Mouse (Mus musculus) forebrain, embryonic 16.5 days (tissue): ENCODE measurements around the gene Dgkg. TPM values are rescaled to one million over a fixed set of nuclear protein-coding genes. Genes with fewer than 3 reads are reported as not detected.

Experiments
- ATAC-seq: fragments of 200-750 bp; cut with Nextera tagmentation; 2 replicates; pipeline ENCODE4 v1.8.0; 2017; ENCODE audit warnings: mild to moderate bottlenecking, moderate library complexity
- H3K27ac ChIP-seq: fragments of 300-500 bp; sonication (generic); 2 replicates; pipeline ENCODE4 v1.5.1; 2014; ENCODE audit warnings: low read length, control low read depth
- H3K27me3 ChIP-seq: fragments of 300-500 bp; sonication (generic); replicated peaks from 2 replicates; pipeline ENCODE4 v1.6.1; 2014; ENCODE audit warnings: low read length; ENCODE audit not compliant: control insufficient read depth, insufficient read depth
- H3K36me3 ChIP-seq: fragments of 300-500 bp; sonication (generic); 2 replicates; pipeline ENCODE4 v1.6.1; 2014; ENCODE audit not compliant: control insufficient read depth, insufficient read depth
- H3K4me1 ChIP-seq: fragments of 300-500 bp; sonication (generic); replicated peaks from 2 replicates; pipeline ENCODE4 v1.6.1; 2014; ENCODE audit warnings: low read length; ENCODE audit not compliant: control insufficient read depth, insufficient read depth
- H3K4me2 ChIP-seq: fragments of 300-500 bp; sonication (generic); 2 replicates; pipeline ENCODE4 v1.6.1; 2014; ENCODE audit warnings: mild to moderate bottlenecking, low read length, control low read depth
- H3K4me3 ChIP-seq: fragments of 300-500 bp; sonication (generic); replicated peaks from 2 replicates; pipeline ENCODE4 v1.5.1; 2014; ENCODE audit warnings: mild to moderate bottlenecking, low read length, control low read depth
- H3K9ac ChIP-seq: fragments of 300-500 bp; sonication (generic); replicated peaks from 2 replicates; pipeline ENCODE4 v1.6.1; 2014; ENCODE audit warnings: low read depth, low read length, control low read depth
- H3K9me3 ChIP-seq: fragments of 300-500 bp; sonication (generic); 2 replicates; pipeline ENCODE4 v1.6.1; 2016; ENCODE audit warnings: low read length; ENCODE audit not compliant: control insufficient read depth
- WGBS: fragments of 180-500 bp; shearing (Covaris S2); extraction: QIAGEN DNeasy Blood & Tissue Kit; methylation state at CpG from one replicate; pipeline ENCODE4 v1.1.7; 2014; 5-methylcytosine and 5-hydroxymethylcytosine counted together
- polyA plus RNA-seq: library from polyadenylated mRNA; unstranded; fragments of >200 nt; fragmentation: Nextera tagmentation; extraction: Ambion mirVana; gene quantifications from 2 replicates; pipeline ENCODE4 v1.2.1, GENCODE M21; 2015

Dgkg gene
- polyA plus RNA-seq, 1 experiment from 2014 or later, result 6.6 TPM

DNA sequence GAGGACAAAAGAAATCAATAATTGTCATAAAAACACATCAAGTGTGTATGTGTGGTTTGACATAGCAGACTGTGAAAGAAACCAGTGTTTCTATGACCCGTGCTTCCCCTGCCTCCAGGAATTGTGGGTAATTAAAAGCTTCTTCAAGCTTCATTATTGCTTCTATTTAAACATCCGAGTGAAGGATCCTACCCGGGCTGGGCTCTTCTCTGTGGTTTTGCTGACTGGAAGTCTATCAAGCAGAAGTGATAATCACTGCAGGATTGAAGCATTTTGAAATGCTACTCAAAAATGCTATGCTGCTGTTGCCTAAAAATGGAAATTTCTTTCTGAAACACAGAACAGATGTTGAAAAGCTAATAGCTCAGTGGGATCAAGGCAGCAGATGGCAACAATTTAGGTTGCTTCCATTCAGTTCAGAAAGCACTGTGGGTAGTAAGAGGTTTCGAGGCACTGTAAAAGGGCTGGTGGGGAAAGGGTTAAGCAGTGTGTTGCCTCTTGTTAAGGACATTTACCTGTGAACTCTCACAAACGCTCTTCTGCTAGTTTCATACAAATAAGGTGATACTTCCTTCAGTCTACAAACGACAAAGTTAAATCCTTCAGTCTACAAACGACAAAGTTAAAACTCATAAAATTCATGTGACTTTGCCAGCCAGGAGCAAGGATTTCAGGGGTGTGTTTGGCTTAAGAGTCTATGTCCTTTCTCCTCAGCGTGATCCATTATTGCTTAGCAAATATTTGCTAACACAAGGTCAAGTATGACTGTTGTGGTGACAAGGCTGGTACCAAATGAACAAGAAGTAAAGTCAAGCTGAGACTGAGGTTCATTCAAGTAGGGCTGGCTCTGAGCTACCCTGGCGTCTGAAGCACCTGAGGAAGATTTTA lies 43.6 kb downstream of the Dgkg start:
- no peaks in the 10 kb centered on the region for H3K27me3 ChIP-seq
- ATAC-seq, result peak; percentile 58; the same call in 1 of the 2 replicates
- H3K4me2 ChIP-seq, result no peak overlapping the region
- no peaks in the 10 kb centered on the region for H3K9me3 ChIP-seq
- peak overlapping the region; percentile 26; the same call in 1 of the 2 replicates for H3K27ac ChIP-seq
- no peaks in the 10 kb centered on the region for H3K36me3 ChIP-seq
- H3K4me1 ChIP-seq, result no peaks in the 10 kb centered on the region
- no peak overlapping the region for H3K4me3 ChIP-seq
- H3K9ac ChIP-seq, result no peak overlapping the region
- WGBS, result 69% methylated on average over 9 of the region's 9 CpGs

DNA sequence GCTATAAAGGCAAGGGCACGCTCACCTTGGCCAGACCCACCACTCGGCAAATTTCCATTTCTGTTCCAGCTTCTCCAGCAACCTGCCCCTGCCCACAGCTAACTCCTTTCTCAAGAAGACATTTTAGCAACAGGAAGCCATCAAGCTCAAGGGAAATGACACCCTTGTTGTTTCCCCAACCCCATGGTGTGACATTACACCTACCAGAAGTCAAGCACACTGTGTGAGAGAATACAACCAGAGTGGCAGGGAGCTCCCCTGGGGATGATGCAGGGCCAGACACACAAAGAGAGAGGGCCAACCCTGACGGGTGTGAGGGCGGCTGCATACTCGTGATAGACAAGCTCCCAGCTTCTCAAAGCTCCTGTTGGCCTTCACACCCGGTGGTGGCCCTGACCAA lies 49.0 kb downstream of the Dgkg start:
- no peak overlapping the region for H3K27ac ChIP-seq
- H3K9ac ChIP-seq, result no peak overlapping the region
- no peaks in the 10 kb centered on the region for H3K9me3 ChIP-seq
- no peak overlapping the region for H3K4me3 ChIP-seq
- no peak overlapping the region for H3K4me2 ChIP-seq
- no peaks in the 10 kb centered on the region for H3K4me1 ChIP-seq
- H3K27me3 ChIP-seq, result no peaks in the 10 kb centered on the region
- no peaks in the 10 kb centered on the region for H3K36me3 ChIP-seq
- WGBS, result 48% methylated on average over 6 of the region's 6 CpGs
- ATAC-seq, result no peak

GRCm38 (mm10) chr16:22606989-22607388 lies 50.0 kb downstream of the Dgkg start:
- 94% methylated on average over 4 of the region's 4 CpGs for WGBS
- H3K27me3 ChIP-seq, result no peaks in the 10 kb centered on the region
- no peak for ATAC-seq

GRCm38 (mm10) chr16:22602399-22602798 lies 54.6 kb downstream of the Dgkg start:
- Histone ChIP-seq H3K27me3 (no peaks in the 10 kb centered on the region), H3K36me3 (no peaks in the 10 kb centered on the region), H3K4me1 (no peaks in the 10 kb centered on the region), H3K27ac (no peak overlapping the region), H3K9ac (no peak overlapping the region), H3K4me2 (no peak overlapping the region), H3K4me3 (no peak overlapping the region), H3K9me3 (no peaks in the 10 kb centered on the region)
- WGBS, result 91% methylated on average over 9 of the region's 9 CpGs
- ATAC-seq, result no peak

More at GRCm38 (mm10) chr16:22606989-22607388, 50.0 kb downstream of the Dgkg start:
- Histone ChIP-seq H3K4me2 (no peak overlapping the region), H3K9ac (no peak overlapping the region), H3K4me1 (no peaks in the 10 kb centered on the region), H3K27ac (no peak overlapping the region), H3K9me3 (no peaks in the 10 kb centered on the region), H3K36me3 (no peaks in the 10 kb centered on the region), H3K4me3 (no peak overlapping the region)

DNA sequence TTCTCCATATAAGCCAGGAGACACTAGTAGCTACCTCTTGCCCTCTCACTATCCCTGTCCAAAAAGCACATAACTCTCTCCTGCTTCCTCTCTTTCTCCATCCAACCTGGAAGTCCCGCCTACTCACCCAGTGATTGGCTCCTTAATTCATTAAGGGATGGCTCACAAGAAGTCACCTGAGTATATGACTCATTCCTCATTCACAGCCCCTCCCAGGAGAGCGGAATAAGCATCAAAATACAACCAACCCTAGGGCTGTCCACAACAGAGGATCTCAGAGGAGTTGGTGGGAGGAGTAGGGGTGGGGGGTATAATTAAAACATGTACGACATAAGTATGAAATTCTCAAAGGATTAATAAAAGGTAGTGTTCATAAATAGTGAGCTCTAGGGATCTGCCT lies 55.3 kb downstream of the Dgkg start:
- Histone ChIP-seq H3K4me2 (no peak overlapping the region), H3K27me3 (no peaks in the 10 kb centered on the region), H3K4me1 (no peaks in the 10 kb centered on the region), H3K27ac (no peak overlapping the region), H3K9me3 (no peaks in the 10 kb centered on the region), H3K36me3 (no peaks in the 10 kb centered on the region), H3K9ac (no peak overlapping the region), H3K4me3 (no peak overlapping the region)
- 82% methylated on average over 3 of the region's 3 CpGs for WGBS
- ATAC-seq, result no peak

DNA sequence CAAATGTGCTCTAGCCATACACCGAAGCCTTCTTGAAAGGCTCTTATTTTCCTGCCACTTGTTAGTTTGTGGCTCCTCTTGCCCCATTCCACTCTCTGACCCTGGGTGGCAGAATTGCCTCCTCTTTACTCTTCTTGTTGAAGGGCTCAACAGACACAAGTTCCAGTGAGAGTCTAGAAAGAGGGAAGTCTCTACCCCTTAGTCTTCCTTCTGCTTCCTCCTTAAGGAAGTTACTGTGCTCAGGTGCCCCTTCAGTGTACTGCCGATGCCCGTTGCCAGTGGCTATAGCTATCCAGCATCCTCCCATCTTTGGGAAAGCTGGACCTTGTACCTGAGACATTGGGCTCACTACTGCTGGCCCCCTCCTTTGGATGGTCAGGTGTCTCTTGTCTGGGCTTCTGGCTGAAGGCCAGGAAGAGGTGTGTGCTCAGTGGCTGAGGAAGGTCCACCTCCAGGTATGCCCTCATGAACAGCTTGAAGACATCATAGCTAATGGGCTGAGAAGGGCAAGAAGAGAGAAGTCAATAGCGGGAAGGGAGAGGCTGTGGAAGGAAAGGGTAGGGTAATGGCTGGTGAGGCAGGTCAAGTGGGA lies 56.8 kb downstream of the Dgkg start:
- no peak for ATAC-seq
- 80% methylated on average over 4 of the region's 4 CpGs for WGBS
- Histone ChIP-seq H3K4me2 (no peak overlapping the region), H3K36me3 (no peaks in the 10 kb centered on the region), H3K4me3 (no peak overlapping the region), H3K27me3 (no peaks in the 10 kb centered on the region), H3K9ac (no peak overlapping the region), H3K4me1 (no peaks in the 10 kb centered on the region), H3K9me3 (no peaks in the 10 kb centered on the region), H3K27ac (no peak overlapping the region)

DNA sequence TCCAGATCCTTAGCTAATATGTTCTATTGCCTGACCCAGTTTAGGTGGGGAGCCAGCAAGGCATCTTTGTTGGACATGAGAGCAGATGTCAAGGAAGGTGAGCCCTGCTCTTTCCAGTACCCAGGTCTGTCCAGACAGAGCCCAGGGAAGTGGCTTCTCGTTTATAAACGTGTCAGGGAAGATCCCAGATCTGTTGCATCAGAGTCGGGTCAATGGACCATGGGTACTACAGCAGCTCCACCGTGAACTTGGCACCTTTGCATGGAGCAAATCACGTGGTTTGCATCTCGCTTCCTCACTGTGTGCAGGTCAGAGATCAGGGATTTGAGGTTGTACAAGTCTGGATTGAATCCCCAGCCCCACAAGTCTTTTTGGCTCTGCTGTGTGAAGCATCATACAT lies 58.3 kb downstream of the Dgkg start:
- no peak for ATAC-seq

GRCm38 (mm10) chr16:22596394-22596793 lies 60.6 kb downstream of the Dgkg start:
- Histone ChIP-seq H3K4me2 (no peak overlapping the region), H3K4me3 (no peak overlapping the region), H3K27me3 (no peaks in the 10 kb centered on the region), H3K27ac (no peak overlapping the region), H3K9me3 (no peaks in the 10 kb centered on the region), H3K36me3 (no peaks in the 10 kb centered on the region), H3K9ac (no peak overlapping the region), H3K4me1 (no peaks in the 10 kb centered on the region)
- WGBS, result 93% methylated on average over 1 of the region's 1 CpGs
- no peak for ATAC-seq

More for the DNA sequence above, 58.3 kb downstream of the Dgkg start:
- Histone ChIP-seq H3K9ac (no peak overlapping the region), H3K4me3 (no peak overlapping the region), H3K9me3 (no peaks in the 10 kb centered on the region), H3K4me1 (no peaks in the 10 kb centered on the region), H3K36me3 (no peaks in the 10 kb centered on the region), H3K4me2 (no peak overlapping the region), H3K27ac (no peak overlapping the region), H3K27me3 (no peaks in the 10 kb centered on the region)
- 84% methylated on average over 6 of the region's 6 CpGs for WGBS

GRCm38 (mm10) chr16:22593907-22594306 lies 63.1 kb downstream of the Dgkg start:
- H3K36me3 ChIP-seq, result no peaks in the 10 kb centered on the region
- WGBS, result 85% methylated on average over 2 of the region's 2 CpGs
- no peak overlapping the region for H3K27ac ChIP-seq
- H3K9me3 ChIP-seq, result no peaks in the 10 kb centered on the region
- H3K4me2 ChIP-seq, result no peak overlapping the region
- H3K4me3 ChIP-seq, result no peak overlapping the region
- no peak for ATAC-seq
- no peaks in the 10 kb centered on the region for H3K27me3 ChIP-seq
- no peaks in the 10 kb centered on the region for H3K4me1 ChIP-seq
- no peak overlapping the region for H3K9ac ChIP-seq
